Mouse (Mus musculus) liver, postnatal 0 days (tissue): ENCODE data around the gene Map2k1.

Source experiments
- CTCF ChIP-seq: sonication (generic); IDR thresholded peaks from 2 replicates; pipeline ENCODE4 v1.5.1; 2016; ENCODE audit warnings: antibody characterized with exemption, low read depth
- EP300 ChIP-seq: IDR thresholded peaks from 2 replicates; pipeline ENCODE4 v1.6.1; 2016; ENCODE audit warnings: antibody characterized with exemption, low read depth, mild to moderate bottlenecking

GRCm38 (mm10) chr9:64174341-64174740 is 79.1 kb downstream of the Map2k1 start:
- TF ChIP-seq CTCF (no peak), EP300 (no peak)
